Mouse (Mus musculus) bone marrow, adult 2 months (tissue): ENCODE data around the gene Ap3d1. TPM values are rescaled to one million over a fixed set of nuclear protein-coding genes. Genes with fewer than 3 reads are reported as not detected.

Source experiments
- H3K27ac ChIP-seq: fragments of 200-500 bp; 2 replicates; pipeline ENCODE4 v1.5.1; 2012; ENCODE audit warnings: low read depth, mild to moderate bottlenecking, control low read depth, inconsistent platforms, low read length; ENCODE audit not compliant: control insufficient read depth, poor library complexity, insufficient read depth
- H3K4me1 ChIP-seq: fragments of 200-500 bp; 2 replicates; pipeline ENCODE4 v1.6.1; 2011; ENCODE audit warnings: low read length; ENCODE audit not compliant: control insufficient read depth, insufficient read depth
- H3K4me3 ChIP-seq: fragments of 200-500 bp; replicated peaks from 2 replicates; pipeline ENCODE3; 2011; ENCODE audit warnings: mild to moderate bottlenecking, low read depth, low read length, control low read depth; ENCODE audit not compliant: control insufficient read depth
- CTCF ChIP-seq: fragments of 200-500 bp; IDR thresholded peaks from 2 replicates; pipeline ENCODE4 v1.5.1; 2011; ENCODE audit warnings: low read length, control low read depth; ENCODE audit not compliant: control insufficient read depth, insufficient read depth
- POLR2A ChIP-seq: fragments of 200-500 bp; IDR thresholded peaks from 2 replicates; pipeline ENCODE4 v1.6.1; 2011; ENCODE audit warnings: low read depth, mild to moderate bottlenecking, control low read depth, low read length, borderline replicate concordance; ENCODE audit not compliant: control insufficient read depth
- WGBS: fragments of 180-500 bp; shearing (Covaris S2); methylation state at CpG from one replicate; pipeline ENCODE4 v1.1.7; 2018; 5-methylcytosine and 5-hydroxymethylcytosine counted together
- polyA plus RNA-seq: library from polyadenylated mRNA; stranded (reverse); fragments of >200 nt; gene quantifications from 2 replicates; pipeline ENCODE4 v1.2.4, GENCODE M21; 2011; ENCODE audit warnings: low replicate concordance; ENCODE audit not compliant: missing spikeins, insufficient read depth, insufficient read length

Gene Ap3d1
- polyA plus RNA-seq, 1 experiment: 68.0 TPM

DNA sequence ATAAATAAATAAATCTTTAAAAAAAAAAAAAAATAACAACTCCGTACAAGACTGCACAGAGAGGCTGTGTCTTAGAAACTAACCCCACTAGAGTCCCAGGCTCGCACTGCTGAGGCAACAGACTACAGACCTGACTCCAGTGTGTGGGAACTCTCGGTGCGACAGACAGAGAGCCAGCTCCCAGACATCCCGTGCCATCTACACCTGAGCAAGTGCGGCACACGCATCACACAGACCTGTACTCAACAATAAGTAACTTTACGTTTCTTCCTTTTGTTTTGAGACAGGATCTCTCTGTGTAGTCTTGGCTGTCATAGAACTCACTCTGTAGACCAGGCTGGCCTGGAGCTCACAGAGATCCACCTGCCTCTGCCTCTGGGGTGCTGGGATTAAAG lies 44.7 kb downstream of the Ap3d1 start:
- WGBS: 65% methylated on average over 8 of the region's 8 CpGs
- H3K4me3 ChIP-seq: no peak overlapping the region

DNA sequence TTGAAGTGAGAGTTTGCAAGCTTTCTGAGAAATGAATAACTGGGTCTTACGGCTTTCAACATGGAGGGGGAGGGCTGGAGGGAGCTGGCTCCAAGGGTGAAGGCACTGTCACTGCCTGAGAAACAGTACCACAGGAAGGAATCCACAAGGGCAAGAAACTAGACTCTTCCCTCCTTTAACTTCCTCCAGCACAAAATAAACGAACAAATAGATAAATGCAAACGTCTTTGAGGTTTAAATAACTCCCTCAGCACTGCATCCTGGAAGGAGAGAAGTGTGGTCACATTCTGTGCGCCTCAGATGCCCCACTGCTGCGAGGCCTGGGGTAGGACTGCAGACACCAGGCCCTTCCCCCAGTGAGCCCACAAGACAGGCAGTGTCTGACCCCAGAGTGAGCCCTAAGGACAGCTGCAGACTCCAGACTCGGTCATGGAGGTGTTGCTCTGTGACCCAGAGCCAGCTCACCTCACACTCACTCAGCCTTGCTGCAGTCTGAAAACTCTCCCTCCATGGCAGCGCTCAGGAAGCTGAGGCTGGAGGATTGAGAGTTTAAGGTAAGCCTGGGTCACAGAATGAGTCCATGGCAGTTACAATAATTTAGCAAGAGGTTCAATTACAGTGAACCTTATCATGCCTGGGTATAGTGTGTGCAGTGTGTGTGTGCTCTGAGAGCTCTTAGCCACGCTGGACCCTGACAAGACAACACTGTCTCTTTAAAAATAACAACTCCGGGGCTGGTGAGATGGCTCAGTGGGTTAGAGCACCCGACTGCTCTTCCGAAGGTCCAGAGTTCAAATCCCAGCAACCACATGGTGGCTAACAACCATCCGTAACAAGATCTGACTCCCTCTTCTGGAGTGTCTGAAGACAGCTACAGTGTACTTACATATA lies 45.3 kb downstream of the Ap3d1 start:
- Histone ChIP-seq H3K4me3 (peak overlapping the region; percentile 0), H3K4me1 (peaks cover 35% of the 10 kb centered on the region), H3K27ac (peak overlapping the region; percentile 93)
- TF ChIP-seq CTCF (no peak), POLR2A (0 out of 2 replicates have a peak, but pooled peaks have one; percentile 37)
- 25% methylated on average over 12 of the region's 12 CpGs for WGBS

More for the DNA sequence above, 44.7 kb downstream of the Ap3d1 start:
- peak overlapping the region; percentile 31; the same call in 1 of the 2 replicates for H3K27ac ChIP-seq
- no peak for TF ChIP-seq CTCF
- peaks cover 32% of the 10 kb centered on the region for H3K4me1 ChIP-seq

DNA sequence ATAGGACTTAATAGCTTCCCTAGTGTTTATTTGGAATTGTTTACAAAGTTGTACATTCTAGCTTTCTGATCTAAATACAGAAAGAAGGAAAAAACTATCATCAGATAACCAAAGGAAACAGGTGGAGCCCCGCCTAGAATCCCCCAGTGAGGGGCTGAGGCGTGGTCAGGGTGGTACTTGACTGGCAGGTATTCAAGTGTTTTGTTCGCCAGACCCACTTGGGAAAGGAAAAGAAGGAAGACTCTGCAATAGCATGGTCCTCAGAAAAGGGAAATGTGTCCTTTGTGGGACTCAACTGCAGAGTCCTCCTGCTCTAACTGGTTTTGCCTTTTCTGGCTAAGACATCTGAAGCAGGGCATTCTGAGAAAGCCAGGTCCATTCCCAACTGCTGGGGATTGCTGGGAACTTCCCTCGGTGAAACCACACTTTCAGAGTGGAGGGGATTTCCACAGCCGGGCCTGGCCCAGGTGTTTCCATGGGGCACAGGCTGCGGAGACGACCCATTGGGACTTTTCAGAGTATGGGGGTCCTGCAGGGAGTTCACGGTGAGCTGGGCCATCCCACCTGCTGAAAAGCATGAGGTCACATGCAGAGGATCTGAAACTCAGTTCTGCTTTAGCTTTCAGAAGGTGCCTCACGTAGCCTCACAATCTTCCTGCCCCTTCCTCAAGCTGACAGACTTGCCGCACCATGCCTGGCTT lies 46.1 kb downstream of the Ap3d1 start:
- peak overlapping the region; percentile 0 for H3K4me3 ChIP-seq
- WGBS: 11% methylated on average over 10 of the region's 10 CpGs
- H3K4me1 ChIP-seq: peaks cover 42% of the 10 kb centered on the region
- H3K27ac ChIP-seq: peak overlapping the region; percentile 93
- TF ChIP-seq POLR2A (no peak), CTCF (no peak)

DNA sequence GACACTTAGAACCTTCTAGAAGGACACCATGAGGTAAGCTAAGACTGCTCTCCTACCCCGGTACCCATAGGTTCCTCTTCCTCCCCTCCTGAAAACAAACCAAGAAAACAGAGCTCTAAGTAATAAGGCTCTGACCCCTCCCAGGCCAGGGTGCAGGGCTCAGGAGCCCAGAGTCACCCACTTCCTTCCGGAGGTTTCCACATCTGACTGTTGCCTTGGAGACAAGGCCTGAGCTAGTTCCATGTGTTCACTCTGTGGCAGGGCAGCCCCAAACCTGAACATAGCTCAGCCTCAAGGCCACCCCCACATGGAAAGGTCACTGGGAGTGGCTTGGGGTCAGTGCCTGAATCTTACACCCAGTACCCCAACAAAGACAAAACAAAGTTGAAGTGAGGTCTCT lies 46.9 kb downstream of the Ap3d1 start:
- H3K4me3 ChIP-seq: peak overlapping the region; percentile 13
- H3K27ac ChIP-seq: peak overlapping the region; percentile 93
- TF ChIP-seq CTCF (no peak), POLR2A (no peak)
- peaks cover 44% of the 10 kb centered on the region for H3K4me1 ChIP-seq
- WGBS: 0% methylated on average over 2 of the region's 2 CpGs

DNA sequence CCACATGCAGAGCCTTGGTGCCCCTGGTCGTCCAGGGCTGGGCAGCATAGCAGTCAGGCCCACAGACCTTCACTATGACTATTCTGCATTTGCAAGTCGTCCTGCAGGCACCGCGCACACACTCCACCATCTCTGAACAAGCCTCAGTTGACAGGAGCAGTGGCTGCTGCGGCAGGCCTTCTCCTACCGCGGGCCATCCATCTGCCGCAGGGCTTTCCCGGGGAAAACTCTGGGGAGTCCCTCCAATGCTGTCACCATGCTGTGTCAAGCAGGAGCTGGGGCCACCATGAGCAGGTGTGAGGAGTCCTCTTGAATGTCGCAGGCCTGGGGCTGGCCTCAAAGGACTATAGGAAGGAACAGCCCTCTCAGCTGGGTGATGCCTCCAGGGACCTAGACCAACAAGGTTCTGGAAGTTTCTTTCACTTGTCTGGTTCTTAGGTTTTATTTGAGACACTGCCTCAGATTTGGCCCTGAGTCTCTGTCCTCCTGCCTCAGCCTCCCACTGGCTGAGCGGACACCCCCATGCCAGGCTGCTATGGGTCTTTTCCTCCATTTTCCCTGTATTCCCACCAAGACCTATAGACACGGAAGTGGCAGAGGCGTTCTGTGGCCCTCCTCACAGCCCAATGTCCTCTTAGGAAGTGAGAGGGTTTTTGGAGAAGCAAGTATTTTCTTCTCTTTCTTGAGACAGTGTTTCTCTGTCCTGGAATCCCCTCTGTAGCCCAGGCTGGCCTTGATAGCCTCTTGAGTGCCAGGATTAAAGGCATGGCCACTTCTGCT lies 47.7 kb downstream of the Ap3d1 start:
- TF ChIP-seq CTCF (no peak), POLR2A (0 out of 2 replicates have a peak, but pooled peaks have one; percentile 36)
- peaks cover 41% of the 10 kb centered on the region for H3K4me1 ChIP-seq
- H3K4me3 ChIP-seq: no peak overlapping the region
- H3K27ac ChIP-seq: peak overlapping the region; percentile 93
- 70% methylated on average over 13 of the region's 13 CpGs for WGBS

DNA sequence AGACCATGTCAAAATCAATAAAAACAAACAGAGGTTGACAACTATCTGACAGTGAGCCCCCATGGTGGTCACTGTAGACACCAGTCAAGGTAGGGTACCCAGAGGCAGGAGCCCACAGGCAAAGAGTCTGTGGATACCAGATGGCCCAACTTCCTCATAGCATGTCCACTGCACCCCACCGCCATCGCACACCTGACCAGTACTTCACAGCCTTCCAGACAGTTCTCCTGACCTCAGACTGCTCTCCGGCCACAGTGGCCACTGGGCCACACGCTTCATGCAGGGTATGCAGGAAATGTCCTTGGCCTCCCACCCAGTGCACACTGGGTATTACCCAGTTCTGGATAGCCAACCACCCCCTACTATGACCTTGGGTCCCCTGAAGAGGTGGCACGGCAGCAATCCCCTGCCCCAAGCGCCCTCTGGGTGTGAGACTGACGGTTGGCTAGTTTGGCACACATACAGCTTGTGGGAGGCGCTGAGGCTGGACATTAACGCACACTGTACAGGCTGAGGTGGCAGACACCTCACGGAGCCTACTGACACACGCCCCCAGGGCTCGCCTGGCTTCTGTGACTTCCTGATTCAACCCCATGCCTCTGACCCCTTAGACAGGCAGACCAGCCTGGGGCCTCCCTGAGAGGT lies 48.5 kb downstream of the Ap3d1 start:
- Histone ChIP-seq H3K27ac (peak overlapping the region; percentile 93), H3K4me3 (peak overlapping the region; percentile 8), H3K4me1 (peaks cover 39% of the 10 kb centered on the region)
- WGBS: 38% methylated on average over 12 of the region's 12 CpGs
- TF ChIP-seq CTCF: no peak

DNA sequence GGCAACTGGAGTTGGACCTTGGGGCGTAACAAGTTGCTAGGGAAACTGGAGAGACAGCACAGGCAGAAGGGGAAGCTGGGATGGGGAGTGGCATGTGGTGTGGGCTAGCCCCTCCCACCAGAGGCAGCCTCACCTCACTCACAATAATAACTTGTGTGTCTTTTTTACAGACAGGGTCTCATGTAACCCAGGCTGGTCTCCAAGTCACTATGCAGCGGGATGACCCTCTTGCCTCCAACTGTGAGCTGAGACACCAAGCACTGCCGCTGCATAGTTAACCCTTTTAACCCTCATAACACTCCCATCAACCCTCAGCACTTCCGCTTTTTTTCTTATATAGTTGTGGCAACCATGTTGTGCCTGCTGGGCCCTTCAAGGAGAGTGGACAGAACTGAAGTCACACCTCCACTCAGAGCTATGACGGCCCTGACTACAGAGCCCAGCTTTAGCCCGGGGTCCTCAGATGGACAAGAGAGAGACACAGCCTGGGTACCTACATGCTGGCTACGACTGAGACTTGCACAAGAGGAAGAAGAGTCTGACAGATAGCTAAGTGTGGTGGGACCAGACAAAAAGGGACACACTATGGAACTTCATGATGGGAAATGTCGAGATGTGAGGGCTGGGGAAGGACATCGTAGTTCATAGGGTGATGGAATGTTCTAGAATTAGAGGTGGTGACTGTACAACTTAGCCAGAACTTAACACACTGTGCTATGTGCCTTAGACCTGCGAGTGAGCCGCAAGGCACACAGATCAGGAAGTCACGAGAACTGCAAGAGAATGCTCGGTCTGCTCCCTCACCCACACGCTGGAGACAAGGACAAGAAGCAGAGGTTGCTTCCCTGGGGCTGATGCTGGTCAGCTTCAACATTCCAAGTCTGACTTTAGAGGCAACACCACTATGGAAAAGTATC lies 49.6 kb downstream of the Ap3d1 start:
- peak overlapping the region; percentile 93 for H3K27ac ChIP-seq
- WGBS: 18% methylated on average over 14 of the region's 14 CpGs
- H3K4me3 ChIP-seq: peak overlapping the region; percentile 46
- TF ChIP-seq POLR2A (no peak), CTCF (peak; percentile 6; the same call in 1 of the 2 replicates)
- H3K4me1 ChIP-seq: peaks cover 30% of the 10 kb centered on the region
